Mouse (Mus musculus): ENCODE measurements around the gene Atp5d. TPM values are rescaled to one million over a fixed set of nuclear protein-coding genes. Genes with fewer than 3 reads are reported as not detected.
"Not testable (repeated sequence)": the region's sequence is repeated elsewhere in the genome, so short reads cannot be mapped to it uniquely, and the experiment has no call there.

Atp5d gene
- polyA plus RNA-seq, 1 experiment: 1,395 TPM

GRCm38 (mm10) chr10:80160455-80161371 lies 22.3 kb downstream of the Atp5d start:
- Histone ChIP-seq H3K4me1 (ENCODE audit: control insufficient read depth, insufficient read depth, insufficient read length, low read length) (peaks cover 32% of the 10 kb centered on the region), H3K4me3 (ENCODE audit: insufficient read depth, low read depth, low read length) (peak overlapping the region; percentile 50), H3K27ac (replicated peaks; ENCODE audit: low read depth, low read length) (peak overlapping the region; percentile 79)

GRCm38 (mm10) chr10:80161522-80162242 lies 23.2 kb downstream of the Atp5d start:
- peak overlapping the region; percentile 73 for H3K27ac ChIP-seq (replicated peaks; ENCODE audit: low read depth, low read length)
- peaks cover 32% of the 10 kb centered on the region for H3K4me1 ChIP-seq (ENCODE audit: control insufficient read depth, insufficient read depth, insufficient read length, low read length)
- H3K4me3 ChIP-seq (ENCODE audit: insufficient read depth, low read depth, low read length): no peak overlapping the region

GRCm38 (mm10) chr10:80162243-80162608 lies 23.8 kb downstream of the Atp5d start:
- Histone ChIP-seq H3K4me3 (ENCODE audit: insufficient read depth, low read depth, low read length) (no peak overlapping the region), H3K27ac (replicated peaks; ENCODE audit: low read depth, low read length) (peak overlapping the region; percentile 73), H3K4me1 (ENCODE audit: control insufficient read depth, insufficient read depth, insufficient read length, low read length) (peaks cover 30% of the 10 kb centered on the region)

GRCm38 (mm10) chr10:80162716-80163299 lies 24.4 kb downstream of the Atp5d start:
- peaks cover 29% of the 10 kb centered on the region for H3K4me1 ChIP-seq (ENCODE audit: control insufficient read depth, insufficient read depth, insufficient read length, low read length)
- no peak overlapping the region for H3K27ac ChIP-seq (replicated peaks; ENCODE audit: low read depth, low read length)
- H3K4me3 ChIP-seq (ENCODE audit: insufficient read depth, low read depth, low read length): no peak overlapping the region

- peaks cover 27% of the 10 kb centered on the region for H3K4me1 ChIP-seq (ENCODE audit: control insufficient read depth, insufficient read depth, insufficient read length, low read length)
- H3K4me3 ChIP-seq (ENCODE audit: insufficient read depth, low read depth, low read length): no peak overlapping the region
- peak overlapping the region; percentile 26 for H3K27ac ChIP-seq (replicated peaks; ENCODE audit: low read depth, low read length)
Observed at GRCm38 (mm10) chr10:80163721-80164120, 25.3 kb downstream of the Atp5d start.

GRCm38 (mm10) chr10:80164161-80164997 lies 25.9 kb downstream of the Atp5d start:
- peaks cover 23% of the 10 kb centered on the region for H3K4me1 ChIP-seq (ENCODE audit: control insufficient read depth, insufficient read depth, insufficient read length, low read length)
- H3K4me3 ChIP-seq (ENCODE audit: insufficient read depth, low read depth, low read length): peak overlapping the region; percentile 52
- peak overlapping the region; percentile 47 for H3K27ac ChIP-seq (replicated peaks; ENCODE audit: low read depth, low read length)

- H3K4me1 ChIP-seq (ENCODE audit: control insufficient read depth, insufficient read depth, insufficient read length, low read length): peaks cover 23% of the 10 kb centered on the region
- peak overlapping the region; percentile 47; the same call in 1 of the 2 replicates for H3K27ac ChIP-seq (replicated peaks; ENCODE audit: low read depth, low read length)
- peak overlapping the region; percentile 52 for H3K4me3 ChIP-seq (ENCODE audit: insufficient read depth, low read depth, low read length)
Observed at GRCm38 (mm10) chr10:80164998-80165344, 26.5 kb downstream of the Atp5d start.

GRCm38 (mm10) chr10:80165392-80166128 lies 27.1 kb downstream of the Atp5d start, which contains the start of gene Cirbp:
Gene Cirbp (plus strand): TSS chr10:80165985.
- peak within 1 kb of the TSS; percentile 68 for H3K27ac ChIP-seq (replicated peaks; ENCODE audit: low read depth, low read length)

GRCm38 (mm10) chr10:80166136-80166535 lies 27.7 kb downstream of the Atp5d start:
- H3K27ac ChIP-seq (replicated peaks; ENCODE audit: low read depth, low read length); H3K4me3 ChIP-seq (ENCODE audit: insufficient read depth, low read depth, low read length): not testable (repeated sequence)
- H3K4me1 ChIP-seq (ENCODE audit: control insufficient read depth, insufficient read depth, insufficient read length, low read length): peaks cover 18% of the 10 kb centered on the region

More at GRCm38 (mm10) chr10:80165392-80166128, 27.1 kb downstream of the Atp5d start, which contains the start of gene Cirbp:
- Histone ChIP-seq H3K4me1 (ENCODE audit: control insufficient read depth, insufficient read depth, insufficient read length, low read length) (peaks cover 20% of the 10 kb centered on the region), H3K4me3 (ENCODE audit: insufficient read depth, low read depth, low read length) (peak within 1 kb of the TSS; percentile 52)

- peaks cover 12% of the 10 kb centered on the region; the same call in 1 of the 2 replicates for H3K4me1 ChIP-seq (ENCODE audit: control insufficient read depth, insufficient read depth, insufficient read length, low read length)
- H3K27ac ChIP-seq (replicated peaks; ENCODE audit: low read depth, low read length): peak overlapping the region; percentile 82
- peak overlapping the region; percentile 87 for H3K4me3 ChIP-seq (ENCODE audit: insufficient read depth, low read depth, low read length)
Observed at GRCm38 (mm10) chr10:80167460-80168037, 29.1 kb downstream of the Atp5d start.

GRCm38 (mm10) chr10:80168038-80168661 lies 29.7 kb downstream of the Atp5d start:
- H3K4me1 ChIP-seq (ENCODE audit: control insufficient read depth, insufficient read depth, insufficient read length, low read length): peaks cover 12% of the 10 kb centered on the region; the same call in 1 of the 2 replicates

GRCm38 (mm10) chr10:80169070-80169469 lies 30.6 kb downstream of the Atp5d start:
- H3K4me1 ChIP-seq (ENCODE audit: control insufficient read depth, insufficient read depth, insufficient read length, low read length): peaks cover 7% of the 10 kb centered on the region; the same call in 1 of the 2 replicates
- H3K4me3 ChIP-seq (ENCODE audit: insufficient read depth, low read depth, low read length): no peak overlapping the region
- no peak overlapping the region for H3K27ac ChIP-seq (replicated peaks; ENCODE audit: low read depth, low read length)

More at GRCm38 (mm10) chr10:80168038-80168661, 29.7 kb downstream of the Atp5d start:
- Histone ChIP-seq H3K27ac (replicated peaks; ENCODE audit: low read depth, low read length) (peak overlapping the region; percentile 82), H3K4me3 (ENCODE audit: insufficient read depth, low read depth, low read length) (peak overlapping the region; percentile 87)

GRCm38 (mm10) chr10:80169651-80170050 lies 31.2 kb downstream of the Atp5d start:
- H3K4me1 ChIP-seq (ENCODE audit: control insufficient read depth, insufficient read depth, insufficient read length, low read length): peaks cover 4% of the 10 kb centered on the region; the same call in 1 of the 2 replicates
- H3K4me3 ChIP-seq (ENCODE audit: insufficient read depth, low read depth, low read length): no peak overlapping the region

More at GRCm38 (mm10) chr10:80169651-80170050, 31.2 kb downstream of the Atp5d start:
- no peak overlapping the region for H3K27ac ChIP-seq (replicated peaks; ENCODE audit: low read depth, low read length)
